Mouse (Mus musculus): ENCODE measurements around the gene Prkar1b.

Gene Prkar1b

GRCm38 (mm10) chr5:139110140-139110855, 39.5 kb downstream of the Prkar1b start:
- no peak for DNase-seq (ENCODE audit: low read depth)

- DNase-seq (ENCODE audit: low read depth): no peak
These were observed 42.0 kb downstream of the Prkar1b start for GRCm38 (mm10) chr5:139107815-139108214.

GRCm38 (mm10) chr5:139101783-139102182, 48.0 kb downstream of the Prkar1b start:
- DNase-seq (ENCODE audit: low read depth): no peak

GRCm38 (mm10) chr5:139098991-139099972, 50.5 kb downstream of the Prkar1b start:
- DNase-seq (ENCODE audit: low read depth): no peak

GRCm38 (mm10) chr5:139095297-139096110, 54.3 kb downstream of the Prkar1b start:
- DNase-seq (ENCODE audit: low read depth): no peak

- DNase-seq (ENCODE audit: low read depth): no peak
These were observed 56.3 kb downstream of the Prkar1b start for GRCm38 (mm10) chr5:139093534-139093933.

GRCm38 (mm10) chr5:139091713-139092112, 58.1 kb downstream of the Prkar1b start:
- DNase-seq (ENCODE audit: low read depth): no peak

- no peak for DNase-seq (ENCODE audit: low read depth)
These were observed 59.6 kb downstream of the Prkar1b start for GRCm38 (mm10) chr5:139090162-139090561.

GRCm38 (mm10) chr5:139088173-139088572, 61.6 kb downstream of the Prkar1b start:
- peak; percentile 36 for DNase-seq (ENCODE audit: low read depth)

- no peak for DNase-seq (ENCODE audit: low read depth)
These were observed 64.8 kb downstream of the Prkar1b start for GRCm38 (mm10) chr5:139084831-139085519.

- DNase-seq (ENCODE audit: low read depth): no peak
These were observed 65.5 kb downstream of the Prkar1b start for GRCm38 (mm10) chr5:139084302-139084701.

- no peak for DNase-seq (ENCODE audit: low read depth)
These were observed 66.0 kb downstream of the Prkar1b start for GRCm38 (mm10) chr5:139083841-139084240.

- DNase-seq (ENCODE audit: low read depth): no peak
These were observed 68.4 kb downstream of the Prkar1b start for GRCm38 (mm10) chr5:139081370-139081769.

GRCm38 (mm10) chr5:139078156-139078462, 71.7 kb downstream of the Prkar1b start:
- no peak for DNase-seq (ENCODE audit: low read depth)

- DNase-seq (ENCODE audit: low read depth): no peak
These were observed 72.3 kb downstream of the Prkar1b start for GRCm38 (mm10) chr5:139077311-139078155.

- DNase-seq (ENCODE audit: low read depth): no peak
These were observed 73.4 kb downstream of the Prkar1b start for GRCm38 (mm10) chr5:139076450-139076849.

- DNase-seq (ENCODE audit: low read depth): no peak
These were observed 74.0 kb downstream of the Prkar1b start for GRCm38 (mm10) chr5:139075791-139076190.

- peak; percentile 87 for DNase-seq (ENCODE audit: low read depth)
These were observed 74.7 kb downstream of the Prkar1b start for GRCm38 (mm10) chr5:139075125-139075524.

- DNase-seq (ENCODE audit: low read depth): no peak
These were observed 75.8 kb downstream of the Prkar1b start for GRCm38 (mm10) chr5:139073977-139074376.

- DNase-seq (ENCODE audit: low read depth): no peak
These were observed 76.9 kb downstream of the Prkar1b start for GRCm38 (mm10) chr5:139072866-139073265.

Data from naive thymus-derived CD4-positive, alpha-beta T cell, adult 2 months (primary cell).